Mouse (Mus musculus) bone marrow, adult 2 months (tissue): ENCODE measurements around the gene Hist1h4f.

ENCODE experiments used
- CTCF ChIP-seq: fragments of 200-500 bp; IDR thresholded peaks from 2 replicates; pipeline ENCODE4 v1.5.1; 2011; ENCODE audit warnings: low read length, control low read depth; ENCODE audit not compliant: control insufficient read depth, insufficient read depth
- POLR2A ChIP-seq: fragments of 200-500 bp; IDR thresholded peaks from 2 replicates; pipeline ENCODE4 v1.6.1; 2011; ENCODE audit warnings: low read depth, mild to moderate bottlenecking, control low read depth, low read length, borderline replicate concordance; ENCODE audit not compliant: control insufficient read depth

GRCm38 (mm10) chr13:23572218-23573033 lies 21.0 kb upstream of the Hist1h4f start:
- TF ChIP-seq POLR2A (no peak), CTCF (no peak)
